Mouse (Mus musculus): ENCODE data around the gene Nsd1. TPM values are rescaled to one million over a fixed set of nuclear protein-coding genes. Genes with fewer than 3 reads are reported as not detected.

Nsd1 gene
- total and polyA plus RNA-seq, 2 experiments from 2014 or later = 56.2 to 103 TPM

GRCm38 (mm10) chr13:55312028-55312630, 102.5 kb downstream of the Nsd1 start:
- DNase-seq (ENCODE audit: low spot score) (no peak), ATAC-seq (ENCODE audit: low FRiP score) (no peak)
- TF ChIP-seq CTCF (IDR thresholded peaks at IDR 0.05) = no peak
- peaks cover 61% of the 10 kb centered on the region for H3K36me3 ChIP-seq (ENCODE audit: insufficient read depth, low read length)
- no peak overlapping the region for H3K4me2 ChIP-seq (ENCODE audit: low read depth, low read length, poor library complexity, severe bottlenecking)
- H3K27me3 ChIP-seq (ENCODE audit: insufficient read depth, low read length) = no peaks in the 10 kb centered on the region
- no peak overlapping the region for H3K9ac ChIP-seq (replicated peaks; ENCODE audit: low read length, poor library complexity, severe bottlenecking)
- H3K4me1 ChIP-seq (ENCODE audit: insufficient read depth, low read length) = no peaks in the 10 kb centered on the region
- H3K4me3 ChIP-seq (ENCODE audit: low read depth, low read length) = no peak overlapping the region
- 93% methylated on average over 8 of the region's 8 CpGs for WGBS
- H3K27ac ChIP-seq (ENCODE audit: low read depth, low read length) = no peak overlapping the region
- H3K9me3 ChIP-seq (ENCODE audit: low read length) = no peaks in the 10 kb centered on the region

GRCm38 (mm10) chr13:55313051-55313450, 103.5 kb downstream of the Nsd1 start:
- H3K4me2 ChIP-seq (ENCODE audit: low read depth, low read length, poor library complexity, severe bottlenecking) = no peak overlapping the region
- no peaks in the 10 kb centered on the region for H3K9me3 ChIP-seq (ENCODE audit: low read length)
- no peak overlapping the region for H3K27ac ChIP-seq (ENCODE audit: low read depth, low read length)
- no peak for TF ChIP-seq CTCF (IDR thresholded peaks at IDR 0.05)
- no peak overlapping the region for H3K4me3 ChIP-seq (ENCODE audit: low read depth, low read length)
- ATAC-seq (ENCODE audit: low FRiP score) (no peak), DNase-seq (ENCODE audit: low spot score) (no peak)
- H3K27me3 ChIP-seq (ENCODE audit: insufficient read depth, low read length) = no peaks in the 10 kb centered on the region
- WGBS = 88% methylated on average over 9 of the region's 9 CpGs
- no peaks in the 10 kb centered on the region for H3K4me1 ChIP-seq (ENCODE audit: insufficient read depth, low read length)
- no peak overlapping the region for H3K9ac ChIP-seq (replicated peaks; ENCODE audit: low read length, poor library complexity, severe bottlenecking)
- H3K36me3 ChIP-seq (ENCODE audit: insufficient read depth, low read length) = peaks cover 52% of the 10 kb centered on the region

- Histone ChIP-seq H3K9me3 (ENCODE audit: low read length) (no peaks in the 10 kb centered on the region), H3K4me3 (ENCODE audit: low read depth, low read length) (no peak overlapping the region), H3K36me3 (ENCODE audit: insufficient read depth, low read length) (peaks cover 53% of the 10 kb centered on the region), H3K27ac (ENCODE audit: low read depth, low read length) (no peak overlapping the region), H3K9ac (replicated peaks; ENCODE audit: low read length, poor library complexity, severe bottlenecking) (no peak overlapping the region), H3K4me1 (ENCODE audit: insufficient read depth, low read length) (no peaks in the 10 kb centered on the region), H3K4me2 (ENCODE audit: low read depth, low read length, poor library complexity, severe bottlenecking) (no peak overlapping the region), H3K27me3 (ENCODE audit: insufficient read depth, low read length) (no peaks in the 10 kb centered on the region)
- ATAC-seq (ENCODE audit: low FRiP score) (no peak), DNase-seq (ENCODE audit: low spot score) (no peak)
- 86% methylated on average over 2 of the region's 2 CpGs for WGBS
- TF ChIP-seq CTCF (IDR thresholded peaks at IDR 0.05) = no peak
Observed at GRCm38 (mm10) chr13:55314891-55315412, 105.4 kb downstream of the Nsd1 start.

DNA sequence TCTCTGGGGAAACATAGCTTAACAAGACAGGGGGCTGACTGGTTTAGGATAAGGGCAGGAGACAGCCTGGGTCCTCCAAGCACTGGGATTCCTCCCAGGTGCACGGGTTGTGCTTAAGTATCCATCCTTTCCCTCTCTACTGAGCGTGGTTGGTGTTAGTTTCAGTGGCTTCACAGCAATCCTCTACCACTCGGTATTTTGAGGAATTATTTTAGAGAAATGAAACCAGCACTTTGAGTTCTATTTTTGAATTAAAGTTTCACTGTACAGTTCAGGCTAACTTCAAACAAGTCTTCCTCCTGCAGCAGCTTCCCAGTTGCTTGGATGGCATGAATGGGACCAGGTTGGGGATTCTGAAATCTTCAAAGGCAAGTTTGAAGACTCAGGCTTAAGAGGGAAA, 108.8 kb downstream of the Nsd1 start:
- no peak overlapping the region for H3K4me3 ChIP-seq (ENCODE audit: low read depth, low read length)
- peaks cover 24% of the 10 kb centered on the region for H3K36me3 ChIP-seq (ENCODE audit: insufficient read depth, low read length)
- TF ChIP-seq CTCF (IDR thresholded peaks at IDR 0.05) = no peak
- no peak overlapping the region for H3K4me2 ChIP-seq (ENCODE audit: low read depth, low read length, poor library complexity, severe bottlenecking)
- H3K27me3 ChIP-seq (ENCODE audit: insufficient read depth, low read length) = no peaks in the 10 kb centered on the region
- 85% methylated on average over 3 of the region's 3 CpGs for WGBS
- H3K9ac ChIP-seq (replicated peaks; ENCODE audit: low read length, poor library complexity, severe bottlenecking) = no peak overlapping the region
- no peak for ATAC-seq (ENCODE audit: low FRiP score)
- DNase-seq (ENCODE audit: low spot score) = no peak
- H3K27ac ChIP-seq (ENCODE audit: low read depth, low read length) = no peak overlapping the region
- peaks cover 8% of the 10 kb centered on the region for H3K4me1 ChIP-seq (ENCODE audit: insufficient read depth, low read length)
- no peaks in the 10 kb centered on the region for H3K9me3 ChIP-seq (ENCODE audit: low read length)

- no peak for TF ChIP-seq CTCF (IDR thresholded peaks at IDR 0.05)
- Histone ChIP-seq H3K4me1 (ENCODE audit: insufficient read depth, low read length) (peaks cover 11% of the 10 kb centered on the region), H3K9ac (replicated peaks; ENCODE audit: low read length, poor library complexity, severe bottlenecking) (peak within 1 kb of the TSS; percentile 91), H3K27ac (ENCODE audit: low read depth, low read length) (peak within 1 kb of the TSS; percentile 76; the same call in 1 of the 2 replicates), H3K4me3 (ENCODE audit: low read depth, low read length) (peak within 1 kb of the TSS; percentile 99), H3K9me3 (ENCODE audit: low read length) (no peaks in the 10 kb centered on the region), H3K27me3 (ENCODE audit: insufficient read depth, low read length) (no peaks in the 10 kb centered on the region), H3K4me2 (ENCODE audit: low read depth, low read length, poor library complexity, severe bottlenecking) (peak within 1 kb of the TSS; percentile 86), H3K36me3 (ENCODE audit: insufficient read depth, low read length) (peaks cover 13% of the 10 kb centered on the region)
- 84% methylated on average over 4 of the region's 4 CpGs for WGBS
- ATAC-seq (ENCODE audit: low FRiP score) (no peak), DNase-seq (ENCODE audit: low spot score) (no peak)
Observed at GRCm38 (mm10) chr13:55319931-55320533, 110.5 kb downstream of the Nsd1 start, which contains the start of gene Prelid1. Gene Prelid1, plus strand, starts transcription at chr13:55320500.

Data from midbrain, postnatal 0 days (tissue).